Mouse (Mus musculus) WW6 (cell line): Measurements from ENCODE around the gene Sun1.

Experiments used
- DNase-seq: peaks from one replicate; pipeline ENCODE4 v3.0.0-alpha.2; 2013; ENCODE audit warnings: low read depth, low spot score

Gene Sun1

DNA sequence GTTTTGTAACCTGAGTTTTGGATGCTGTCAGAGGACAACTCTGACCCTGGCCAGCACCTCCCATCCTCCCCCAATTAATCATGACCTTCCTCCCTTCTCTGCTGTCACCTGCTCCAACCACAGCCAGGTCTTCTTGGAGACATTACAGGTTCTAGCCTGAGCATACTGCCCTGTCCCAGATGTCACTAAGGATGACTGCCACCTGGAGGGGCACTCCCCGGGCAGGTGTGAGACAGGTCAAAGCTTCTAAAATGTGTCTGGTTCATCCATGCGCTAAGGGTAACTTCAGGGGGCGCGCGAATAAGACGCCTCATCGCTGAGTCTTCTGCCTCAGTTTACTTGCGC is 51.3 kb downstream of the Sun1 start:
- no peak for DNase-seq

DNA sequence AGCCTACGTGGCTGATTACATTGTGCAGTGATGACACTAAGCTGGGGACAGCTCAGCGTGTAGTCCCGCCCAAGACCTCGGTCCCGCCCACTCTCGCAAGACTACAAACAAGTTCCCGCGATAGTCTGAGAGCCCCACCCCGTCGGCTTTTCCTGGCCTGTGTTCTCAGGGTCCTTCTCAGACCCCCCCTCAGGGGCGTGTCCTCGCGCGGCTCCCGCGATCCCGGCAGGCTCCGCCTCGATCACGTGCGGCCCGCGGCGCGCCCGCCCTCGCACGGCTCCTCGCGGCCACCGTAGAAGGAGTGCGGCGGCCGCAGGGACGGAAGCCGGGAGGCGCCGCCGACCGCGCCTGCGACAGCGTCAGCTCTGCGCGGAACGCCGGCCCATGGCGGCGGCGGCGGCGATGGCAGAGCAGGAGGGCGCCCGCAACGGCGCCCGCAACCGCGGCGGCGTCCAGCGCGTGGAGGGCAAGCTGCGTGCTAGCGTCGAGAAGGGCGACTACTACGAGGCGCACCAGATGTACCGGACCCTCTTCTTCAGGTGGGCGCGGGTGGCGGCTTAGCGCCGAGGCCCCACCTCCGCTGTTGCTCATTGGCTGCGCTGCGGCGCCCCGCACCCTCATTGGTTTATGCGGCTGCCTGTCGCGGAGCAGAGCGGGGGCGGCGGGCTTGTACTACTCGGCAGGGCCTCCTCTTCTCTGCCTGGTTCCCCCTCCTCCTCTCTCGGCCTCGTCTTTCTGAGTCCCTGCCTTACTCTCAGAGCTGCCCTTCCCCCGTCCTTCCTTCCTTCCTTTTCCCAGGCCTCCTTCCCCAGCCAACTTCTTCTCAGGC is 51.9 kb downstream of the Sun1 start, which contains the start of gene Get4:
Get4 (plus strand) TSS at position 244 of the 829 bp plus-strand sequence.
- DNase-seq, result peak; percentile 98

DNA sequence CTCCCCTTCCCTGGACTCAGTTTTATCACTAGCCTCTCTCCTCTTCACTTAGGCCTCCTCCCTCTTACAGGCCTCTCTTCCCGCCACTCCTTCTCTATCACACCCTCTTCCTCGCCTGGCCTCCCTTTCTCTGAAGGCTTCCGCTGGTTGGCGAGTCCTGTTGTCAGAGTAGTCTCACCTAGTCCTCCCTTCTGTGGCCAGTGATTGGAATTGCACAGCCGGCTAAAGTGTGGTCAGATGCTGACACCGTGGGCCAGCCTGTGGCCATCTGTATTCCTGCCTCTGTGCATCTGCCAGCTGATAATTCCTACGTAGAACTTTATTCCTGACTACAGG is 52.4 kb downstream of the Sun1 start:
- no peak for DNase-seq

DNA sequence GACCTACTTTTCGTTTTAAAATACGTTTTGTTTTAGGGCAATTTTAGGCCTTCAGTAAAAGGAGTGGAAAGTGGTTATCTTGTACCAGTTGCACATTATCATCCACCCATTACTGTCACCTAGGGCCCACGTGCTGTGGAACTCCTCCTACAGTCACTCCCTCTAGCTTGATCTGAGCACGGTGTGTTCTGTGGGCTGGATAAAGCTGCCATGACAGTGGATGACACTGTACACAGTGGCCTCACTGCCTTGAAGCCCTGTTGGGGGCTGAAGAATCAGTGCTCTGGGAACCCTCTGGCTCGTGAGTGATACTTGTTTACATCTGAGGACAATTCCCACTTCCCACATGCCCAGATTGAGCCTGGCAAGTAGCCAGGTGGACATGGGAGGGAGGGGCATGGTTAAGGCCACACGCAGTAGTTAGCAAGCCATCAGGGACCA is 52.9 kb downstream of the Sun1 start:
- no peak for DNase-seq

DNA sequence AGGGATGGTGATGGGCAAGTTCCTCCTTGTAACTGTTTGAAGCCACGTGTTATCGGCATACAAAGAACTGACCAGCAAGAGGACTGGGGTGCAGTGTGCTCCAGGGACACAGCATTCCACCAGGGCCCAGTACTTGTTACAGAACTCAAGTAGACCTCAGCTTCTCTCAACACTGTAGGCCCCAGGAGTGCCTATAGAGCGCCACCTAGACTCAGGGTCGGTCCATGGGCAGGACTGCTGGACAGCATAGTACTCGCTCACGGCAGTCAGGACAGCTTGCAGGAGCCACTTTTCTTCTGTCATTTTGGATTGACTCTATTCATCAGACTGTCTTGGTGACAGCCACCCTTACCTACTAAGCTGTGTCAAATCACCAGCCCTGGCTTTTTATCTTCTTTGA is 54.5 kb downstream of the Sun1 start:
- DNase-seq, result no peak

DNA sequence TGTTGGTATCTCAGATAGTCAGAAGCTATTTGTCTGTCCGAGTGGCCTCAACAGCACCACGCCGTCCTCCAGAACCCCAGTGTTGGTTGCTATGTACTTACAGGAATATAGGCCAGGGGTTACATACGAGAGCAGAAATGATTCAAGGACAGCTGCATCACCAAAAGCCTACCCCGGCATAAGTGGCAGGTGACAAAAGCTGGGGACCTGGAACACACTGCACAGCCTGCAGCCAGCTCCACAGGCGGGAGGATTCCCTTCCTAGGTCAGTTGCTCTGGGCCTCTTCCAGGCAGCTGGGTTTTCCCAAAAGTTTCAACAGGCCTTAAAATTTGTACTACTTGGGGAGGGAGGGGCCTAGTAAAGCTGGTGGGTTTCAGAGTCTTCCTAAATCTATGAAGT is 55.3 kb downstream of the Sun1 start:
- no peak for DNase-seq

DNA sequence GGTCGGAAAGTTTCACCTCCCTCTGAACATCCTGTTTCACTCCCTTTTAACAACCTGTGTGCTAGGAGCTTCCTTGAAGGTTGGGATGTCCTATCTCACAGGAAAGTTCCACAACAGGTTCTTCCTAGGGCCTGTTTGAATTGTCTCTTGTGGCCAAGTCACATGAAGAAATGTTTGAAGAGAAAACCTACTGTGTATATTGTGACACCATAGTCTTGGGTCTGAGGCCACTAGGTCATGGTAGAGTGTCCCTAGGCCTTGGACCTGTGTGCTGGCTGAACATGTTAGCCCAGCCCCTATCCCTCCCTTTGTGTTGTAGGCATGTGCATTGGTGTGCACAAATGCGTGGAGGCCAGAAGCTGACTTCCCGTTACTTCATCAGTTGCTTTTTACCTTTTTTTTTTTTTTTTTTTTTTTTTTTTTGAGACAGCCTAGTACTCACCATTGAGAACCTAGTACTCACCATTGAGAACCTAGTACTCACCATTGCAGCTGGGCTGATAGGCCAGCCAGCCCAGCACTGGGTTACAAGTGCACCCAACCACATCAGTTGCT is 55.9 kb downstream of the Sun1 start:
- DNase-seq, result no peak

DNA sequence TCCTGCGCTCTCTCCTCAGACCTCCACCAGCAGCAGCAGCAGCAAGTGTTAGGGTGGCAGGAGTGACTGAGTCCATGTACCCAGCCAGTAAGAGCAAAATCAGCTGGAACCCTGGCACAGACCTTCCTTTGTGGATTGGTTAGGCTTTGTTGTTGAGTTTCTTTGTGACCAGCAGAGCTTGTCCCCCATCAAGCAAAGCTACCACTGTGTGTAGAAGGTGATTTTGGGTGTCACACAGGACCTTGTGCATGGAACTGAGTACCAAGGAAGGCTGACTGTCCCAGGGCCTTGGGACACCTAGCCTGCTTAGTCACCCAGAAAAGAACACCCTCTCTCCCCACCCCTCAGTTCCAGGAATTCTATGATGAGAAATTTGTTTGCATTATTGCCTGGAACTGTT is 56.8 kb downstream of the Sun1 start:
- no peak for DNase-seq

DNA sequence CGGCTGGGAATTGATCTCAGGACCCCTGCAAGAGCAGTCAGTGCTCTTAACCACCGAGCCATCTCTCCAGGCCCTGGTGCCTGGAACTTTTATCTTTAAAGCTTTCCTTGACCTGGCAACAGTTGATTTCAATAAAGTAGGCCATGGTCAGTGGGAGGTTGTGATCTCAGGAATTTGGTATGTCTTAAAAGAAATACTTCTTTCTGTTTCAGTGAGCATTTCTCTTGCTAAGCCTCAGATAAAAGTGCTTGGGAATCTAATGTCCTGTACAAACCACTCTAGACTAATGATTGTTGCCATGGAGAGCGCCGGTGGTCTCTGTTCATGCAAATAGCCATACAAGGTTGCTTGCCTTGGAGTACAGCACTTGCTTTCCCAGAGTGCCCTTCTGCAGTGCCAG is 57.4 kb downstream of the Sun1 start:
- no peak for DNase-seq

DNA sequence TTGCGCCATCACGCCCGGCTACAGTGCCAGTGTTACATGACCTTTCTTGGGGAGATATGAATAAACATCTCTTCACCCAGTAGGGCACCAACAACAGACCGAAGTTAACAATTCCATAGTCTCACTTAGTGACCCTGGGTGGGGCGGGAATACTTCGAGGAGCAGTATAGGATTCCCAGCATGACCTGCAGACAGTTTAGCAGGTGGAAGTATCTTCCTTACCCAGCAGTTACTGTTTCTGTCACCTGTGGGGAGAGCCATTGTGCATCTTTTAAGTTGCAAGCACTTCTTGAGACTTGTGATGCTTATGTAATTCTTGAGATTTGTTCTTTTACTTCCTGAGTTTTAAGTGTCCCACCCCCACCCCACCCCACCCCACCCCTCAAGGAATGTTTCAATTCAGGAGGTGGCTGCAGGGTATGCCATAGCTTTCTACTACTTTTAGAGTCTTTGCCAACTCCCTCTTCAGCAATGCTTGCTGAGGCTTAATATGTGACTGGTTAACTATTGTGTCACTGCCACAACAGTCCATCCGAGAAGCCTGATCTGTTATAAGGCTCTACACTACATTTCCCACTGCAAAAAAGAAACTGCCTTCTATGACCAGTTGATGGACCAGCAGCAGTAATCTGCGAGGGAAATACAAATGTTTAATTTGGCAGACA is 58.1 kb downstream of the Sun1 start:
- no peak for DNase-seq

DNA sequence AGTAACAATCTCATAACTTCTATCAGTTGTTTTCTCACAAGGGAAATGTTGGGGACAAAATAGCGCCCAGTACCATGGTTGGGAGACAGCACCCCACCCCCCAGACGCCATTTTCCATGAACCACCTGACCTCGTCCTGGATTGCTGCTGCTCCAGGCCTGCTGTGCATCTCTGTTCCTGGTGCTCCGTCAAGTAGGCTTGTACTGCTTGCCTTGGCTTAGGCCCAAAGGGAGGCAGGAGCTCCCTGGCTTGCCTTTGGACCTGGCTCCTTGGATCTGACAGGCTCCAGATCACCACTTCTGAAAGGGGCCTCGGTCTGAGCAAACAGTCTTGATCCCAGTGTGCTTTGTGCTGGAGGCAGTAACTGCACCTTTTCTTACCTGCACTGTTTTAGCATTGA is 59.4 kb downstream of the Sun1 start:
- no peak for DNase-seq

DNA sequence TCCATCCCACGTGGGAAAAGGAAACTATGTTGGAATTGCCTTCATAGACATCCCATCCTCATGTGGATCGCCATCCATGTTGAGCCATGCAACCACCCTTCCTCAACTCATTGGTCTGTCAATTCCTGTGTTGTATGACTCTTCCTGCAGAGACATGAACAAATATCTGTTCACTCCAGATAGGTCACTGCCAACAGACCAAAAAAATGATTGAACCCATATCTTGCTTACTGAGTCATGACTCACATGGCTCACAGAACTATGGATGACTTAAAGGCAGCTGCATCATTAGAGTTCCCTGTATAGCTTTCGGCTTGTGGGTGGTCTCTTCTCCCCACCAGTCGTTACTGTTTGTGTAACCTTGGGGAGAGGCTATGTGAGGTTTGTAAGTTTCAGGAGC is 61.0 kb downstream of the Sun1 start:
- DNase-seq, result no peak

DNA sequence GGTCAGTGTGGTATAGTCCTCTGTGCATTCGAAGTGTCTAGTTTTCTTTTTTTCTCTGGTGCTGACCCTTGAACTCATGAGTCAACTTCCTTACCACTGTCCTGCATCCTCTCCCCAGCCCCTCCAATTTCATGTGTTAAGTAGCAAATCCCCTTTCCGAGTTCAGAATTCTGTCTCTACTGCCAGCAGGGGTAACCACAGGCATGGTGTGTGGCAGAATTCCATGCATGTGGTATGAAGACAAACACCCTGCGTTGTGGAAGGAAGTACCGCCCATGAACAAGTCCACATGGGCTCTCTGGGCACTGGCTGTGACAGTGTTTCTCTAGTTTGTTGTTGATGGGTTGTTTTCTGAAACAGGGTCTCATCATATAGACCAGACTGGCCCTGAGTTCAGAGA is 67.2 kb downstream of the Sun1 start:
- no peak for DNase-seq

DNA sequence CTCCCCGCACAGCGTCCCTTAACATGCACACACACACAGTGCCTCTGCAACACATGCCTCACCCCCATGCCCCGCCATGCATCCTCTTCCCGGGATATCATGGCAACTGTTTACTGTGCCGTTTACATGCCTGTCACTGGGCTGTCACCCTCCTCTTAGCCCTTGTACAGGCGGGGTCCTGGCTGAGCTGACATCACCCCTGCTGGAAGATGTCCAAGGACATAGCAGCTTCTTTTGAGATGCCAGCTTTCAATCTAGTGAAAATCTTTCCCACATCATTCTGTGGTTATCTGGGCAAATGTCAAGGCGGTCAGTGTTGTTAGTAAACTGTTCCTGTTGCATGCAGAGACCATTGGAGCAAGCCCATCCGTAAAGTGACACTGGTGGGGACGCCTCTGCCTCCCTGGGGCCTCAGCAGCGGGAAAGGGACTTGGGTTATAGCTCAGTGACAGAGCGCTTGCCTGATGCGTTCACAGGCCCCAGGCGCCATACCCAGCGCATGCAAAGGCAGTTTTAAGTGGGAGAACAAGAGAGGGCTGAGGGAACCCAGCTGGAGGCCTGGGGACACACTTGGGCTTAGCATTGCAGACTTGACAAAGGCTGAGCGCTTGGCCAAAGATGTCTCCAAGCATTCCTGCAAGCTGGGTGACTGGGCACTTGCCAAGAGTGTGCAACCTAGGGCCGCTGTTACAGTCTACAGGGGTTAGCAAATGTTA is 70.5 kb downstream of the Sun1 start:
- no peak for DNase-seq

DNA sequence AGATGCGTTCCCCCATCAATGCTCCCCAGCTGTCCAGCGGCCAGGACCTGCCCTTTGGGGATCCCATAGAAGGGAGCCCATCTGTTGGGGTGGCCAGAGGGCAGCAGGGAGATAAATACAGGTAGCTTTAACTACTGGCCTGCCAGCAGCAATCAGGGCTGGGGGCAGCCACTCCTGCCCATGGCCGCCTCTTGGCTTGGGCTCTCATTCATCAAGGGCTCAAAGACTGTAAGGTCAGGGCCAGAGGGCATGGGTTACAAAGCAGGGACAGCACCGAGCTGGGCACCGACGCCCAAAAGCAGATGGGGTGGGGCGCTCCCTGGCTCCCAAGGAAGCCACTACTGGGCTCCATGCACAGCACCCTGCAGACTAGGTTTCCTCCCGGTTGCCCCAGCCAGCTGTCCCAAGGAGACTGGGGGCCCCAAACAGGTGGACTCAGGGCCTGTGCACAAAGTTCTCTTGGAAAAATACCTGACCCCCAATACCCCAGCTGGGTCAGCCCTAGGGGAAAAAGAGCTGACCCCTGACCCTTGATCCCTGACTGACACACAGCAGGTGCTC is 71.6 kb downstream of the Sun1 start:
- DNase-seq, result no peak

DNA sequence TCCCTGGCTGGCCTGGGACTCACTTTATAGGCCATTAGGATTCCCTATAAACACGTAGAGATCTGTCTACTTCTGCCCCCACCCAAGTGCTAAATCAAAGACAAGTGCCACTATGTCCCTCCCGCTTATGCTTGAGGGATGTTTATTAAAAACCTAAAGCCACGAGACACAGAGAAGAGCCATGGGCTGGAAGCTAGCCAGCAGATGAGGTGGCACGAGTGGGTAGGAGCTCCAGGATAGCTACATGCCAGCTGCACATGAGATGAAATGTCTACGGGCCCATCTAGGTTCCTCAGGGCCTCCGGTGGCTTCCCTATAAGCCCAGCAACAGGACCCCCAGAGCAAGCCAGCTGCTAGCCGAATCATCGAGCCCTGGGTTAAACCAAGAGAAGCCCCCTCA is 76.8 kb downstream of the Sun1 start:
- DNase-seq, result no peak

DNA sequence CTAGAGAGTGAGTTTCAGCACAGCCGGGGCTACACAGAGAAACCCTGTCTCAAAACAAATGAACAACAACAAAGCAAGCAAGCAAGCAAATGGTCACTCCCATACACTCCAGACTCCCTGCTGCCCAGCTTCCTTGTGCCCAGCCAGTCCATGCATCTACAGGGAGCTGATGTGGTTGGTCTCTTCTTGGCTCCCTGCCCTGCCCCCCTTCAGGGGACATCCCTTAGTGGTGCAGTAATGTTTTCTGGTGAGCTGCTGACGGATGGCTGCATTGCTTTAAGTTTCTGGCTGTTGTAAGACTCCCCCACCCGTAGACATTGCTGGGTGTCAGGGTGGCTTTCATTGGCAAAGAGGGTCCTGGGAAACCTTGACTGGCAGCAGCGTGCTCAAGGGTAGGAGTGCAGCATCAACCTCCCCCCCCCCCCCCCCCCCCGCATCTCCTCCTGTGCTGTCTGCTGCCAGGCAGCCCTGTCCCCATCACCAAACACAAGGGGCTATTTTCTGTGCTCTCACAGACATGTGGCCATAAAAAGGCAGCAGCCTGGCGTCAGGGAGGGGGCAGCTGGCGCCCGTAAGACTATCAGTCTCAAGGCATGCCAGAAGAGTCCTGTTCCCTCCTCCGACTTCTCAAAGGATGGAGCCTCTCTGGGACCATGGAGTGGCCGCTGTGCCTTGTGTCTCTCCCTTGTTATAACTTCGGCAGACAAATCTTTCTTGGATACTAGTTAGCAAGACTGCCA is 81.1 kb downstream of the Sun1 start:
- no peak for DNase-seq

DNA sequence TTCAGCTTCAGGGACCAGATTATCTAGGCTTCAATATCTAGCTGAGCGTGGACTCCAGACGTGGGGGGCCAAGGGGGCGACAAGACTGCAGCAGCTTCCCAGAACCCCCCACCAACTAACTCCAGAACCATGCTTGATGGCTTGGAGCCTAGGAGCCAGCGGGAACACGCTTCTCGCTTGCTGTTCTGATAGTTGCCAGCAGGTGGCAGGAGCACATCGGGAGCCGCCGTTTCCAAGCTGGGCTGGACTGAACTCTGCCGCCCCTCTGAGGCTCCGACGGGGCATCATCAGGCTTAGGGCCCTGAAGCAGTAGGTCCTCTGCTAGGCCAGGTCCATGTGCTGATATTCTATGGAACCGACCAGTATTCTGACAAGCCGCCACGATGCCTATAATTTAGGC is 81.8 kb downstream of the Sun1 start:
- peak; percentile 45 for DNase-seq

DNA sequence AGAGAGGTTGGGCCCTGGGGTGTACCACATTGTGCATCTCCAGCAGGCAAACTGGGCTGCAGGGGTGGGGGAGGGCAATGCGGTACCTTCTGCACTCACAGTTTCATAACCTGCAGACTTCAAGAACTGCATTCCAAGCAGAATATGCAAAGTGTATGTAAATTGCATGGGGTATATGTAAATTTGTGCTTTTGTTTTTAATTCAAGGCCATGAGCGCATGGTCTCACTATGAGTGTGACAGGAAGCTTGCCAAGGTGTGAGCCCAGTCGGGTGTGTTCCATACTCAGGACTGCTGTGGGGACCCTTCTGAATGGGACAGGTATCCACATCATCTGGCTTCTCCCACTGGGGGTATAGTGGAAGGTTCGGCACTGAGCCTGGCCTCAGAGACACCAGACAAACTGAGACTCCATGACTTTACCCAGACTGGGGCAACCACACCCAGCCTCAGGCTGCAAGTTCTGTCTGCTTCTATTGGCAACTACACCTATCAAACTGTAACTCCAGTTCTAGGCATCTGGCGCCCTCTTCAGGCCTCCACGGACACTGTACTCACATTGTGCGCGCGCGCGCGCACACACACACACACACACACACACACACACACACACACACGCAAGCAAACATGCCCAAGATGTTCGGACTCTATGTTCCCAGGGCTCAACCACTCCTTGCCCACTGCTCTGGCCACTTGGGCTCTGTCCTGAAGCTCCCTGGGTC is 83.2 kb downstream of the Sun1 start:
- no peak for DNase-seq

DNA sequence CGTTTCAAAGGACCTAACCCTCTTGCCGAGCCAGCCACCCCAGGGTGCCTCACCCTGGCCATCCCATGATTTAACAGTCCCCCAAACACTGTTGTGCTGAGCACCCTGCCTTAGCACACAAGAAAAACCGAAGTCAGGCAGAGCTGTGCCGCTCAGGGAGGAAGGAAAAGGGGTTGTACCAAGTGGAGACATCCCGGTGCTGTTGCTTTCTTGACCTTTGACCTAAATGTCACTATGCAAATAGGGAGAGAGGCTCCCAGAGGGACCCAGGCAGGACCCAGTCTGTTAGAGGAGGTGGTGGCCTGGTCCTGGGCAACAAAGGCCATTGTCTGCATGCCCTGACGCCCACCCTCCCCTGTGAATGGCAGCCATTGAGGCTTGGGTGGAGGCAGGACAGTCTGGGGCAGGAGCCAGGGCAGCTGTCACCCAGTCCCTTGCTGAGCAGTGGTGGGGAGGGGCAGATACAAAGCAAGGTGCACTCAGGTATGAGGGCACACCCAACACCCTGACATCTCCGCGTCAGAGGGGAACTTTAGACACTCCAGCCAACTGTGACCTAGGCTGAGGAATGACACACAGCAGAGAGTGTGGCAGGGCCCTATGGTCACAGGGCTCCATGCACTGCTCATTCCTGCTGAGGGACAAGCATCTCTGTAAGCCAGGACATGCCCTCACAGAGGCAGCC is 85.1 kb downstream of the Sun1 start:
- no peak for DNase-seq
